Mouse (Mus musculus) erythroid progenitor cell, adult 5-6 weeks (primary cell): ENCODE data around the gene Hspa1a. TPM values are rescaled to one million over a fixed set of nuclear protein-coding genes. Genes with fewer than 3 reads are reported as not detected.

ENCODE experiments used
- ATAC-seq: replicated peaks from 2 replicates; pipeline ENCODE4 v1.8.0; 2016; ENCODE audit warnings: moderate number of reproducible peaks, mild to moderate bottlenecking, moderate TSS enrichment, inconsistent platforms; ENCODE audit not compliant: poor library complexity, low FRiP score, severe bottlenecking
- total RNA-seq, 2 experiments: library from RNA; stranded (forward) in 1 of 2; stranded (reverse) in 1 of 2; fragments of 150-400 nt in 1 of 2; fragments of 186-747, 209-891 nt in 1 of 2; gene quantifications; 2 replicates each; pipeline versions ENCODE4 v1.2.3 to v1.2.4; 2015 to 2017; ENCODE audit warnings: low replicate concordance in 2 of 2

The Hspa1a gene
- total RNA-seq, 2 experiments from 2014 or later, result 0.30 TPM; not detected in 1

DNA sequence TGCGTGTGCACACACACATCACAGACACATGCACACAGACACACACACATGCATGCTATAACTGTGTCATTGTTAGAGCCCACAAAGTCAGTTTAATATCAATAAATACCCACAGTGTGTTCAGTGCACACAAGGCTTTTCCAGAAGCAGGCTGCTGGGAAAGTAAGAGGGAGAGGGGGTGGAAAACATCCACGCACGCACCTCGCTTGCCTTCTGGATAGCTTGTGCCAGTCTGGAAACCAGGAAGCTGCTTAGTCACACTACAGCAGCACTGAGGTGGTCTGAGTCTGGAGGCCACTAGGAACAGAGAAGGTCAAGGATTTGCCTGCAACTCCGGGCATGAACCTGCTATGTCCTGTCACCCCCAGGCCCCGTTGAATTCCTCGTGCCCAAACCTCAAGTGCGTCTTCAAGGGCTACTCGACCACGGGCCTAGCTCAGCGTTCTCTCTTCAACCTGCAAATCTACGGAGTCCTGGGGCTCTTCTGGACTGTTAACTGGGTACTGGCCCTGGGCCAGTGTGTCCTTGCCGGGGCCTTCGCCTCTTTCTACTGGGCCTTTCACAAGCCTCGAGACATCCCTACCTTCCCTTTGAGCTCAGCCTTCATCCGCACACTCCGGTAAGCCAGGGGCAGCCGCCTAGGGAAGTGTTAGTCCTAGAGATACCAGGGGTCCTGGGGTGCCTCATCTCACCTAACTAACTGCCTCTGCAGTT lies 44.5 kb downstream of the Hspa1a start:
- ATAC-seq, result no peak

DNA sequence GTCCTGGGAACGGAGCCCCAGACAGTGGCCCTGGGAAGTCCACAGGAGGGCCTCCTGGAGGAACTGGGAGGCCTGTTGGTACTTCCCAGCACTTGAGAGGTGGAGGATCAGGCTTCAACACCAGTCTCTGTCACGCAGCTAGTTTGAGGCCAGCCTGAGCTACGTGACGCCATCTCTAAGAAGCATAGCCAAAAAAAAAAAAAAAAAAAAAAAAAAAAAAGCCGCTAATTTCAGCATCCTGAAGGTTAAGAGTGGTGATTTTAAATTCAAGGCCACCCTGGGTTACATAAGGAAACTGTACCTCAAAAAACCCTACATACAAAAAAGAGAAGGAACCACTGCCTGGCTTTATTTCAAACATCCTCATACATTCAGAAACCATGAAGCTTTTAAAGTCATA lies 47.7 kb downstream of the Hspa1a start:
- ATAC-seq, result no peak

DNA sequence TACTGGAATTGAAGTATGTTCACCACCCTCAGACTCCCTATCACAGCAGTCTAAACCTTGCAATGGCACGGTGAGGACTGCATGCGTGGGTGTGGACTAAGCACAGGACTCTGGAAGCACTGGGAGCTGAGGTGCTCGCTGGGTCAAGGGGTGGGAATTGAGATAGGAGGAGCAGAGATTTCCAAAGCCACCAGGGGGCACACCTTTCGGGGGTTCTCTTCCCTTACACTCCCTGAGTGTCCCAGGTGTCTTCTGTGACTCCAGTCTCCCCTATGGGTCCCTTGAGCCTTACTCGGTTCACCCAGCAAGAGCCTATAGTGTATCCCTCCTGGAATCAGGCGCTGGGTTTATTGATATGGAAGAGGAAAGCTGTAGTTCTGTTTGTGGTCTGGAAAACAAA lies 49.0 kb downstream of the Hspa1a start:
- ATAC-seq, result no peak

Other genes starting within 250 kb of the Hspa1a start
Only the 30 nearest of the 43 such genes appear.
- 12.6 and 18.0 TPM in 2 replicates for gene Stk19, start 135.2 kb downstream of the Hspa1a start, total RNA-seq (2015; ENCODE audit: low replicate concordance)
- gene Stk19, start 135.2 kb downstream of the Hspa1a start, total RNA-seq (2017; ENCODE audit: low replicate concordance), result 20.5 and 22.2 TPM in 2 replicates
- 49.4 and 52.0 TPM in 2 replicates for gene Dxo, start 135.1 kb downstream of the Hspa1a start, total RNA-seq (2015; ENCODE audit: low replicate concordance)
- gene Dxo, start 135.1 kb downstream of the Hspa1a start, total RNA-seq (2017; ENCODE audit: low replicate concordance), result 13.4 and 26.7 TPM in 2 replicates
- gene Skiv2l, start 121.9 kb downstream of the Hspa1a start, total RNA-seq (2015; ENCODE audit: low replicate concordance), result 11.3 and 25.6 TPM in 2 replicates
- 48.5 and 60.0 TPM in 2 replicates for gene Skiv2l, start 121.9 kb downstream of the Hspa1a start, total RNA-seq (2017; ENCODE audit: low replicate concordance)
- 31.9 and 52.3 TPM in 2 replicates for gene Nelfe, start 121.8 kb downstream of the Hspa1a start, total RNA-seq (2015; ENCODE audit: low replicate concordance)
- 18.5 and 30.7 TPM in 2 replicates for gene Nelfe, start 121.8 kb downstream of the Hspa1a start, total RNA-seq (2017; ENCODE audit: low replicate concordance)
- 9.2 TPM in 1 of 2 replicates, not detected in the other for gene Cfb, start 109.6 kb downstream of the Hspa1a start, total RNA-seq (2015; ENCODE audit: low replicate concordance)
- gene Cfb, start 109.6 kb downstream of the Hspa1a start, total RNA-seq (2017; ENCODE audit: low replicate concordance), result not detected in 2 replicates
- not detected in 2 replicates for gene Zbtb12, start 92.7 kb downstream of the Hspa1a start, total RNA-seq (2015; ENCODE audit: low replicate concordance)
- 1.0 TPM in 1 of 2 replicates, not detected in the other for gene Zbtb12, start 92.7 kb downstream of the Hspa1a start, total RNA-seq (2017; ENCODE audit: low replicate concordance)
- not detected in 2 replicates for gene Gm20547, start 90.1 kb downstream of the Hspa1a start, total RNA-seq (2015; ENCODE audit: low replicate concordance)
- gene Gm20547, start 90.1 kb downstream of the Hspa1a start, total RNA-seq (2017; ENCODE audit: low replicate concordance), result not detected in 2 replicates
- 15.5 and 23.5 TPM in 2 replicates for gene C2, start 73.9 kb downstream of the Hspa1a start, total RNA-seq (2015; ENCODE audit: low replicate concordance)
- gene C2, start 73.9 kb downstream of the Hspa1a start, total RNA-seq (2017; ENCODE audit: low replicate concordance), result 1.8 TPM in 1 of 2 replicates, not detected in the other
- gene Ehmt2, start 73.7 kb downstream of the Hspa1a start, total RNA-seq (2015; ENCODE audit: low replicate concordance), result 15.1 and 28.5 TPM in 2 replicates
- 7.0 and 8.3 TPM in 2 replicates for gene Ehmt2, start 73.7 kb downstream of the Hspa1a start, total RNA-seq (2017; ENCODE audit: low replicate concordance)
- not detected in 2 replicates for gene Slc44a4, start 57.7 kb downstream of the Hspa1a start, total RNA-seq (2015; ENCODE audit: low replicate concordance)
- not detected in 2 replicates for gene Slc44a4, start 57.7 kb downstream of the Hspa1a start, total RNA-seq (2017; ENCODE audit: low replicate concordance)
- gene Neu1, start 40.9 kb downstream of the Hspa1a start, total RNA-seq (2015; ENCODE audit: low replicate concordance), result 3.8 and 5.0 TPM in 2 replicates
- 3.9 and 5.1 TPM in 2 replicates for gene Neu1, start 40.9 kb downstream of the Hspa1a start, total RNA-seq (2017; ENCODE audit: low replicate concordance)
- gene Hspa1b, start 12.9 kb downstream of the Hspa1a start, total RNA-seq (2015; ENCODE audit: low replicate concordance), result 2.5 and 4.0 TPM in 2 replicates
- gene Hspa1b, start 12.9 kb downstream of the Hspa1a start, total RNA-seq (2017; ENCODE audit: low replicate concordance), result 1.0 and 3.3 TPM in 2 replicates
- not detected in 2 replicates for gene Gm20481, start 2.2 kb downstream of the Hspa1a start, total RNA-seq (2015; ENCODE audit: low replicate concordance)
- gene Gm20481, start 2.2 kb downstream of the Hspa1a start, total RNA-seq (2017; ENCODE audit: low replicate concordance), result not detected in 2 replicates
- not detected in 2 replicates for gene Hspa1l, start 547 bp upstream of the Hspa1a start, total RNA-seq (2015; ENCODE audit: low replicate concordance)
- gene Hspa1l, start 547 bp upstream of the Hspa1a start, total RNA-seq (2017; ENCODE audit: low replicate concordance), result not detected in 2 replicates
- 76.0 and 78.4 TPM in 2 replicates for gene Lsm2, start 9.7 kb upstream of the Hspa1a start, total RNA-seq (2015; ENCODE audit: low replicate concordance)
- 23.0 and 27.6 TPM in 2 replicates for gene Lsm2, start 9.7 kb upstream of the Hspa1a start, total RNA-seq (2017; ENCODE audit: low replicate concordance)
- 156 and 173 TPM in 2 replicates for gene Vars, start 28.8 kb upstream of the Hspa1a start, total RNA-seq (2015; ENCODE audit: low replicate concordance)
- 144 and 198 TPM in 2 replicates for gene Vars, start 28.8 kb upstream of the Hspa1a start, total RNA-seq (2017; ENCODE audit: low replicate concordance)
- gene Vwa7, start 44.4 kb upstream of the Hspa1a start, total RNA-seq (2015; ENCODE audit: low replicate concordance), result not detected in 2 replicates
- gene Vwa7, start 44.4 kb upstream of the Hspa1a start, total RNA-seq (2017; ENCODE audit: low replicate concordance), result 0.39 and 0.53 TPM in 2 replicates
- gene Sapcd1, start 55.9 kb upstream of the Hspa1a start, total RNA-seq (2015; ENCODE audit: low replicate concordance), result 1.7 and 10.8 TPM in 2 replicates
- gene Sapcd1, start 55.9 kb upstream of the Hspa1a start, total RNA-seq (2017; ENCODE audit: low replicate concordance), result 1.4 TPM in 1 of 2 replicates, not detected in the other
- 36.9 and 39.6 TPM in 2 replicates for gene Msh5, start 74.6 kb upstream of the Hspa1a start, total RNA-seq (2015; ENCODE audit: low replicate concordance)
- 27.3 and 50.9 TPM in 2 replicates for gene Msh5, start 74.6 kb upstream of the Hspa1a start, total RNA-seq (2017; ENCODE audit: low replicate concordance)
- gene Clic1, start 77.8 kb upstream of the Hspa1a start, total RNA-seq (2015; ENCODE audit: low replicate concordance), result 91.0 and 110 TPM in 2 replicates
- gene Clic1, start 77.8 kb upstream of the Hspa1a start, total RNA-seq (2017; ENCODE audit: low replicate concordance), result 68.3 and 95.5 TPM in 2 replicates
- gene Ddah2, start 86.9 kb upstream of the Hspa1a start, total RNA-seq (2015; ENCODE audit: low replicate concordance), result 2.1 TPM in 1 of 2 replicates, not detected in the other
- 1.5 and 5.6 TPM in 2 replicates for gene Ddah2, start 86.9 kb upstream of the Hspa1a start, total RNA-seq (2017; ENCODE audit: low replicate concordance)
- not detected in 2 replicates for gene Ly6g6c, start 93.2 kb upstream of the Hspa1a start, total RNA-seq (2015; ENCODE audit: low replicate concordance)
- not detected in 2 replicates for gene Ly6g6c, start 93.2 kb upstream of the Hspa1a start, total RNA-seq (2017; ENCODE audit: low replicate concordance)
- gene Mpig6b, start 94.0 kb upstream of the Hspa1a start, total RNA-seq (2015; ENCODE audit: low replicate concordance), result 1.1 TPM in 1 of 2 replicates, not detected in the other
- gene Mpig6b, start 94.0 kb upstream of the Hspa1a start, total RNA-seq (2017; ENCODE audit: low replicate concordance), result not detected in 2 replicates
- not detected in 2 replicates for gene Ly6g6e, start 104.7 kb upstream of the Hspa1a start, total RNA-seq (2015; ENCODE audit: low replicate concordance)
- not detected in 2 replicates for gene Ly6g6e, start 104.7 kb upstream of the Hspa1a start, total RNA-seq (2017; ENCODE audit: low replicate concordance)
- gene Ly6g6d, start 105.9 kb upstream of the Hspa1a start, total RNA-seq (2015; ENCODE audit: low replicate concordance), result not detected in 2 replicates
- gene Ly6g6d, start 105.9 kb upstream of the Hspa1a start, total RNA-seq (2017; ENCODE audit: low replicate concordance), result not detected in 2 replicates
- gene Ly6g6f, start 113.5 kb upstream of the Hspa1a start, total RNA-seq (2015; ENCODE audit: low replicate concordance), result 3.8 TPM in 1 of 2 replicates, not detected in the other
- gene Ly6g6f, start 113.5 kb upstream of the Hspa1a start, total RNA-seq (2017; ENCODE audit: low replicate concordance), result not detected in 2 replicates
- gene Abhd16a, start 117.1 kb upstream of the Hspa1a start, total RNA-seq (2015; ENCODE audit: low replicate concordance), result 98.5 and 106 TPM in 2 replicates
- gene Abhd16a, start 117.1 kb upstream of the Hspa1a start, total RNA-seq (2017; ENCODE audit: low replicate concordance), result 84.5 and 97.3 TPM in 2 replicates
- gene Ly6g5c, start 136.1 kb upstream of the Hspa1a start, total RNA-seq (2015; ENCODE audit: low replicate concordance), result not detected in 2 replicates
- gene Ly6g5c, start 136.1 kb upstream of the Hspa1a start, total RNA-seq (2017; ENCODE audit: low replicate concordance), result not detected in 2 replicates
- 2.2 and 8.8 TPM in 2 replicates for gene Ly6g5b, start 143.3 kb upstream of the Hspa1a start, total RNA-seq (2015; ENCODE audit: low replicate concordance)
- gene Ly6g5b, start 143.3 kb upstream of the Hspa1a start, total RNA-seq (2017; ENCODE audit: low replicate concordance), result not detected in 2 replicates
- 15.9 and 33.9 TPM in 2 replicates for gene Gpank1, start 149.3 kb upstream of the Hspa1a start, total RNA-seq (2015; ENCODE audit: low replicate concordance)
- 28.9 and 49.4 TPM in 2 replicates for gene Gpank1, start 149.3 kb upstream of the Hspa1a start, total RNA-seq (2017; ENCODE audit: low replicate concordance)